Mouse (Mus musculus) CH12.LX (cell line): Measurements from ENCODE around the gene Osbp.
"Not testable (repeated sequence)": the region's sequence is repeated elsewhere in the genome, so short reads cannot be mapped to it uniquely, and the experiment has no call there.

ENCODE experiments used
- CTCF ChIP-seq, 2 experiments: IDR thresholded peaks in 1 of 2; conservative IDR thresholded peaks in 1 of 2; 2 replicates each; pipeline ENCODE4 v1.5.1; 2011 to 2012; ENCODE audit warnings: low read depth in 2 of 2, low read length in 2 of 2, improper control_type of control experiment in 1 of 2, inconsistent platforms in 1 of 2, mild to moderate bottlenecking in 1 of 2, moderate library complexity in 1 of 2
- MAZ ChIP-seq: IDR thresholded peaks from 2 replicates; pipeline ENCODE4 v1.6.1; 2012; ENCODE audit warnings: low read depth, mild to moderate bottlenecking, inconsistent platforms, low read length, improper control_type of control experiment, moderate library complexity
- NELFE ChIP-seq: IDR thresholded peaks from 2 replicates; pipeline ENCODE4 v1.6.1; 2011; ENCODE audit warnings: low read depth, low read length, improper control_type of control experiment

DNA sequence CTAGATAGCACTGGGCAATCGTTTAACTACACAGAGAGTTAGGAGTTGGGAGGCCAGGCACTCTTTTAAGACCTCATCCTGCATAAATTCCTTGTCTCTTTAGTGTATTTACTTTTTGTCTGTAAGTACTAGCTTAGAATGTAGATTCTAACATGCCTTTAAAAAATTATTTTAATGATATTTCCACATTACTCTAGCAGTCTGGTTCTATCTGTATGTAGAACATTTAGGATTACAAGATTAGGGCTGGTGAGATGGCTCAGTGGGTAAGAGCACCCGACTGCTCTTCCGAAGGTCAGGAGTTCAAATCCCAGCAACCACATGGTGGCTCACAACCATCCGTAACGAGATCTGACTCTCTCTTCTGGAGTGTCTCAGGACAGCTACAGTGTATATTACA lies 18.9 kb downstream of the Osbp start:
- not testable (repeated sequence) for TF ChIP-seq MAZ; CTCF (conservative IDR thresholded peaks at IDR 0.05 in 1 of 2, IDR thresholded peaks at IDR 0.05 in 1 of 2; ENCODE audit: low read depth in 2 of 2, low read length in 2 of 2); NELFE
